Mouse (Mus musculus) layer of hippocampus, postnatal 10 days (tissue): ENCODE results near the gene Fam213a. TPM values are rescaled to one million over a fixed set of nuclear protein-coding genes. Genes with fewer than 3 reads are reported as not detected.
A peak's percentile ranks its signal among the peaks of the same experiment; 100 is the strongest.

Source experiments
- DNase-seq, 2 experiments: peaks; one replicate each; pipeline ENCODE4 v3.0.0; 2021; ENCODE audit warnings: low spot score in 2 of 2
- total RNA-seq, 2 experiments: library from RNA; stranded (reverse); gene quantifications; 2 replicates each; pipeline ENCODE4 v1.2.3; 2021

Fam213a gene
- total RNA-seq, 2 experiments from 2014 or later, result 132 to 150 TPM

- no peak for DNase-seq
Measured at GRCm38 (mm10) chr14:40964214-40964610, 49.4 kb downstream of the Fam213a start.

- DNase-seq, result no peak
Measured at GRCm38 (mm10) chr14:40963501-40964213, 49.9 kb downstream of the Fam213a start.

- no peak for DNase-seq
Measured at GRCm38 (mm10) chr14:40962365-40963290, 51.0 kb downstream of the Fam213a start.

- no peak for DNase-seq
Measured at GRCm38 (mm10) chr14:40960237-40960636, 53.4 kb downstream of the Fam213a start.

- no peak for DNase-seq
Measured at GRCm38 (mm10) chr14:40959586-40959985, 54.0 kb downstream of the Fam213a start.

- DNase-seq, result no peak
Measured at GRCm38 (mm10) chr14:40958986-40959381, 54.6 kb downstream of the Fam213a start.

- DNase-seq, result no peak
Measured at GRCm38 (mm10) chr14:40958083-40958985, 55.3 kb downstream of the Fam213a start.

- no peak for DNase-seq
Measured at GRCm38 (mm10) chr14:40957607-40958006, 56.0 kb downstream of the Fam213a start.

- DNase-seq, result peak; percentile 61 to 66
Measured at GRCm38 (mm10) chr14:40956252-40957146, 57.1 kb downstream of the Fam213a start.

GRCm38 (mm10) chr14:40955596-40956251 is 57.9 kb downstream of the Fam213a start:
- DNase-seq, result peak; percentile 79 to 82

GRCm38 (mm10) chr14:40955146-40955545 is 58.4 kb downstream of the Fam213a start:
- no peak for DNase-seq

- DNase-seq, result no peak
Measured at GRCm38 (mm10) chr14:40953381-40953780, 60.2 kb downstream of the Fam213a start.

- DNase-seq, result no peak
Measured at GRCm38 (mm10) chr14:40952715-40953114, 60.9 kb downstream of the Fam213a start.

GRCm38 (mm10) chr14:40952301-40952700 is 61.3 kb downstream of the Fam213a start:
- no peak for DNase-seq

- no peak for DNase-seq
Measured at GRCm38 (mm10) chr14:40949730-40950614, 63.6 kb downstream of the Fam213a start.

GRCm38 (mm10) chr14:40949047-40949446 is 64.5 kb downstream of the Fam213a start:
- DNase-seq, result no peak

GRCm38 (mm10) chr14:40948522-40948921 is 65.1 kb downstream of the Fam213a start:
- DNase-seq, result no peak
